Mouse (Mus musculus) erythroblast, embryonic 14.5 days (primary cell): ENCODE data around the gene AU021092. TPM values are rescaled to one million over a fixed set of nuclear protein-coding genes. Genes with fewer than 3 reads are reported as not detected.

Experiments
- H3K27me3 ChIP-seq: 2 replicates; pipeline ENCODE4 v1.6.1; 2012; ENCODE audit warnings: inconsistent platforms; ENCODE audit not compliant: control insufficient read depth
- H3K36me3 ChIP-seq: 2 replicates; pipeline ENCODE4 v1.6.1; 2012; ENCODE audit warnings: mild to moderate bottlenecking, inconsistent platforms; ENCODE audit not compliant: control insufficient read depth
- H3K4me1 ChIP-seq: 2 replicates; pipeline ENCODE4 v1.6.1; 2012; ENCODE audit warnings: inconsistent platforms; ENCODE audit not compliant: control insufficient read depth
- H3K4me3 ChIP-seq: replicated peaks from 2 replicates; pipeline ENCODE3; 2012; ENCODE audit warnings: moderate library complexity, mild to moderate bottlenecking, inconsistent platforms
- H3K9me3 ChIP-seq: 2 replicates; pipeline ENCODE4 v1.6.1; 2012; ENCODE audit warnings: low read length, inconsistent platforms, mixed read lengths; ENCODE audit not compliant: control insufficient read depth
- GATA1 ChIP-seq: IDR thresholded peaks from 2 replicates; pipeline ENCODE4 v1.6.1; 2012; ENCODE audit warnings: low read length, inconsistent platforms, mixed read lengths
- TAL1 ChIP-seq: IDR thresholded peaks from 3 replicates; pipeline ENCODE4 v1.6.1; 2012; ENCODE audit warnings: low read length, inconsistent platforms, mixed read lengths
- polyA plus RNA-seq: library from polyadenylated mRNA; stranded (reverse); fragments of >175 nt; gene quantifications from 2 replicates; pipeline ENCODE4 v1.2.3, GENCODE M21; 2012

The AU021092 gene
- polyA plus RNA-seq, 1 experiment = not detected

DNA sequence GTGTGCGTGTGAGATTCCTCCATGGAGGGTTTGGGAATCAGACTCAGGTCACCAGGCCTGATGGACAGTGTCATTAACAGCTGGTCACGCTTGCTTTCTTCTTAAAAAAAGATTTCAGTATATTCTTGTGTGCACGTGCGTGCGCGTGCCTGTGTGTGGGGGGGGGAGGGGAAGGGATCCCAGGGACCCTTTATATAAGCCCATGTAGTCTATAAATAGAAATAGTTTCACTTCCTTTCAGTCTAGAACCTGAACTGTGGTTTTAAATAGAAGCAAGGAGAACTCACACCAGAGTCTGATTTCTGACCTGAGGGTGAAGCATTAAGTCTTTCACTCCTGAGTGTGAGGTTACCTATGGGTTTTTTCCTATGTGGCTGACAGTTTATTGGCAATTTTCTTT, 57.8 kb downstream of the AU021092 start:
- no peaks in the 10 kb centered on the region for H3K36me3 ChIP-seq
- no peak overlapping the region for H3K4me3 ChIP-seq
- no peaks in the 10 kb centered on the region for H3K4me1 ChIP-seq
- H3K9me3 ChIP-seq = peaks cover 2% of the 10 kb centered on the region; the same call in 1 of the 2 replicates
- H3K27me3 ChIP-seq = no peaks in the 10 kb centered on the region
- TF ChIP-seq TAL1 (no peak), GATA1 (no peak)

Other genes with a start within 250 kb of the AU021092 start
- not detected in 2 replicates for gene Sept12, start 224.4 kb downstream of the AU021092 start, polyA plus RNA-seq
- gene Smim22, start 215.0 kb downstream of the AU021092 start, polyA plus RNA-seq = not detected in 2 replicates
- gene Rogdi, start 208.7 kb downstream of the AU021092 start, polyA plus RNA-seq = 1.0 and 1.6 TPM in 2 replicates
- gene Glyr1, start 172.4 kb downstream of the AU021092 start, polyA plus RNA-seq = 0.42 and 0.50 TPM in 2 replicates
- gene Ubn1, start 172.2 kb downstream of the AU021092 start, polyA plus RNA-seq = 1.9 and 2.3 TPM in 2 replicates
- gene Ppl, start 89.9 kb downstream of the AU021092 start, polyA plus RNA-seq = 0.01 TPM in 1 of 2 replicates, not detected in the other
- gene Sec14l5, start 75.2 kb downstream of the AU021092 start, polyA plus RNA-seq = not detected in 2 replicates
- 0.86 and 0.92 TPM in 2 replicates for gene Nagpa, start 18.3 kb downstream of the AU021092 start, polyA plus RNA-seq
- gene Alg1, start 11.3 kb upstream of the AU021092 start, polyA plus RNA-seq = 0.19 and 0.28 TPM in 2 replicates
- gene Eef2kmt, start 33.7 kb upstream of the AU021092 start, polyA plus RNA-seq = 0.10 and 0.11 TPM in 2 replicates